Mouse (Mus musculus): Measurements from ENCODE around the gene Eci2. TPM values are rescaled to one million over a fixed set of nuclear protein-coding genes. Genes with fewer than 3 reads are reported as not detected.
"Not testable (repeated sequence)": the region's sequence is repeated elsewhere in the genome, so short reads cannot be mapped to it uniquely, and the experiment has no call there.

Gene Eci2
- total and polyA plus RNA-seq, 3 experiments: 74.8 to 81.1 TPM; not detected in 1

GRCm38 (mm10) chr13:34973149-34973548, 53.7 kb downstream of the Eci2 start:
- DNase-seq (ENCODE audit: low read depth, low spot score): peak; percentile 80
- H3K9me3 ChIP-seq (replicated peaks; ENCODE audit: insufficient read depth, low read length): no peaks in the 10 kb centered on the region
- H3K27me3 ChIP-seq (ENCODE audit: control insufficient read depth in 1 of 2, insufficient read depth in 2 of 2, low read length in 2 of 2): peaks cover 0 to 2% of the 10 kb centered on the region in 2 experiments; a peak in 2 of 4 replicates
- TF ChIP-seq ZMIZ1 (IDR thresholded peaks at IDR 0.05; ENCODE audit: low read depth, low read length) (no peak), MAZ (IDR thresholded peaks at IDR 0.05; ENCODE audit: low read depth, low read length) (no peak), CTCF (IDR thresholded peaks at IDR 0.05 in 2 of 3, conservative IDR thresholded peaks at IDR 0.05 in 1 of 3; ENCODE audit: control insufficient read depth in 1 of 3, insufficient read depth in 1 of 3, low read depth in 2 of 3, low read length in 3 of 3, poor library complexity in 1 of 3, severe bottlenecking in 1 of 3) (peak; percentile 11 to 78 (median 69); a peak in 4 of 6 replicates), GATA1 (IDR thresholded peaks at IDR 0.05; ENCODE audit: low read depth, low read length) (no peak), CHD1 (IDR thresholded peaks at IDR 0.05; ENCODE audit: low read depth, low read length) (no peak), SMC3 (IDR thresholded peaks at IDR 0.05; ENCODE audit: low read depth, low read length) (peak; percentile 87), EP300 (IDR thresholded peaks at IDR 0.05; ENCODE audit: low read depth in 1 of 2, low read length in 2 of 2) (no peak), MAX (IDR thresholded peaks at IDR 0.05; ENCODE audit: low read length) (no peak), POLR2AphosphoS5 (IDR thresholded peaks at IDR 0.05; ENCODE audit: borderline replicate concordance, low read depth, low read length) (no peak), ZKSCAN1 (IDR thresholded peaks at IDR 0.05; ENCODE audit: low read depth, low read length) (no peak), ZC3H11A (IDR thresholded peaks at IDR 0.05; ENCODE audit: low read depth, low read length) (peak; percentile 63; the same call in 1 of the 2 replicates), MYB (IDR thresholded peaks at IDR 0.05; ENCODE audit: low read depth, low read length) (no peak), ELF1 (IDR thresholded peaks at IDR 0.05; ENCODE audit: low read depth, low read length) (no peak), RAD21 (IDR thresholded peaks at IDR 0.05; ENCODE audit: low read depth, low read length) (peak; percentile 75), MXI1 (IDR thresholded peaks at IDR 0.05; ENCODE audit: low read depth, low read length) (no peak), UBTF (IDR thresholded peaks at IDR 0.05; ENCODE audit: borderline replicate concordance, insufficient read depth, low read depth, low read length) (no peak), JUND (IDR thresholded peaks at IDR 0.05; ENCODE audit: low read depth, low read length) (no peak), USF2 (IDR thresholded peaks at IDR 0.05; ENCODE audit: borderline replicate concordance in 1 of 2, insufficient read depth in 1 of 2, low read depth in 1 of 2, low read length in 2 of 2) (no peak)
- no peaks in the 10 kb centered on the region for H3K79me2 ChIP-seq (ENCODE audit: control insufficient read depth, insufficient read depth, low read length, poor library complexity)
- no peak overlapping the region for H3K4me3 ChIP-seq (ENCODE audit: control insufficient read depth in 1 of 2, insufficient read depth in 1 of 2, low read depth in 2 of 2, low read length in 2 of 2)
- no peak overlapping the region for H3K27ac ChIP-seq (ENCODE audit: control insufficient read depth, low read depth, low read length)
- no peak overlapping the region for H3K9ac ChIP-seq (ENCODE audit: control insufficient read depth, low read depth, low read length, poor library complexity, severe bottlenecking)
- H3K4me1 ChIP-seq (ENCODE audit: control insufficient read depth in 1 of 2, insufficient read depth in 2 of 2, low read length in 2 of 2): no peaks in the 10 kb centered on the region
- peaks cover 0 to 1% of the 10 kb centered on the region in 2 experiments; a peak in 1 of 4 replicates for H3K36me3 ChIP-seq (ENCODE audit: control insufficient read depth in 1 of 2, insufficient read depth in 2 of 2, low read length in 2 of 2)

GRCm38 (mm10) chr13:34972456-34972855, 54.4 kb downstream of the Eci2 start:
- H3K9ac ChIP-seq (ENCODE audit: control insufficient read depth, low read depth, low read length, poor library complexity, severe bottlenecking); H3K9me3 ChIP-seq (replicated peaks; ENCODE audit: insufficient read depth, low read length); H3K4me3 ChIP-seq (ENCODE audit: control insufficient read depth in 1 of 2, insufficient read depth in 1 of 2, low read depth in 2 of 2, low read length in 2 of 2); H3K79me2 ChIP-seq (ENCODE audit: control insufficient read depth, insufficient read depth, low read length, poor library complexity); H3K4me1 ChIP-seq (ENCODE audit: control insufficient read depth in 1 of 2, insufficient read depth in 2 of 2, low read length in 2 of 2); DNase-seq (ENCODE audit: low read depth, low spot score); H3K27me3 ChIP-seq (ENCODE audit: control insufficient read depth in 1 of 2, insufficient read depth in 2 of 2, low read length in 2 of 2); H3K36me3 ChIP-seq (ENCODE audit: control insufficient read depth in 1 of 2, insufficient read depth in 2 of 2, low read length in 2 of 2); H3K27ac ChIP-seq (ENCODE audit: control insufficient read depth, low read depth, low read length): not testable (repeated sequence)

- H3K27ac ChIP-seq (ENCODE audit: control insufficient read depth, low read depth, low read length); H3K9me3 ChIP-seq (replicated peaks; ENCODE audit: insufficient read depth, low read length); H3K27me3 ChIP-seq (ENCODE audit: control insufficient read depth in 1 of 2, insufficient read depth in 2 of 2, low read length in 2 of 2); H3K4me3 ChIP-seq (ENCODE audit: control insufficient read depth in 1 of 2, insufficient read depth in 1 of 2, low read depth in 2 of 2, low read length in 2 of 2); H3K36me3 ChIP-seq (ENCODE audit: control insufficient read depth in 1 of 2, insufficient read depth in 2 of 2, low read length in 2 of 2); H3K79me2 ChIP-seq (ENCODE audit: control insufficient read depth, insufficient read depth, low read length, poor library complexity); H3K9ac ChIP-seq (ENCODE audit: control insufficient read depth, low read depth, low read length, poor library complexity, severe bottlenecking); H3K4me1 ChIP-seq (ENCODE audit: control insufficient read depth in 1 of 2, insufficient read depth in 2 of 2, low read length in 2 of 2); DNase-seq (ENCODE audit: low read depth, low spot score): not testable (repeated sequence)
These were observed 61.2 kb downstream of the Eci2 start for GRCm38 (mm10) chr13:34965647-34966046.
